Mouse (Mus musculus) stomach, postnatal 0 days (tissue): Measurements from ENCODE around the gene Patj. TPM values are rescaled to one million over a fixed set of nuclear protein-coding genes. Genes with fewer than 3 reads are reported as not detected.

Experiments used
- ATAC-seq: fragments of 200-750 bp; cut with Nextera tagmentation; 2 replicates; pipeline ENCODE4 v1.8.0; 2017; ENCODE audit not compliant: low FRiP score, low TSS enrichment
- DNase-seq: peaks from one replicate; pipeline ENCODE4 v3.0.0-alpha.2; 2016; ENCODE audit warnings: low spot score
- H3K27ac ChIP-seq: fragments of 300-500 bp; sonication (generic); replicated peaks from 2 replicates; pipeline ENCODE4 v1.5.1; 2014; ENCODE audit warnings: mild to moderate bottlenecking, control low read depth
- H3K27me3 ChIP-seq: fragments of 300-500 bp; sonication (generic); 2 replicates; pipeline ENCODE4 v1.6.1; 2014; ENCODE audit warnings: low read length; ENCODE audit not compliant: control insufficient read depth, insufficient read depth
- H3K36me3 ChIP-seq: fragments of 300-500 bp; sonication (generic); 2 replicates; pipeline ENCODE4 v1.6.1; 2014; ENCODE audit warnings: low read length, mixed read lengths; ENCODE audit not compliant: control insufficient read depth, insufficient read depth
- H3K4me1 ChIP-seq: fragments of 300-500 bp; sonication (generic); replicated peaks from 2 replicates; pipeline ENCODE4 v1.6.1; 2014; ENCODE audit warnings: antibody characterized with exemption; ENCODE audit not compliant: control insufficient read depth, insufficient read depth
- H3K4me2 ChIP-seq: fragments of 300-500 bp; sonication (generic); replicated peaks from 2 replicates; pipeline ENCODE4 v1.6.1; 2014; ENCODE audit warnings: low read depth, mild to moderate bottlenecking, control low read depth, moderate library complexity
- H3K4me3 ChIP-seq: fragments of 300-500 bp; sonication (generic); 2 replicates; pipeline ENCODE4 v1.5.1; 2014; ENCODE audit warnings: low read depth, low read length, control low read depth
- H3K9ac ChIP-seq: fragments of 300-500 bp; sonication (generic); 2 replicates; pipeline ENCODE4 v1.6.1; 2014; ENCODE audit warnings: mild to moderate bottlenecking, low read length, control low read depth, mixed read lengths
- H3K9me3 ChIP-seq: fragments of 300-500 bp; sonication (generic); 2 replicates; pipeline ENCODE4 v1.6.1; 2016; ENCODE audit warnings: low read length; ENCODE audit not compliant: control insufficient read depth
- CTCF ChIP-seq: IDR thresholded peaks from 2 replicates; pipeline ENCODE4 v1.5.1; 2016; ENCODE audit warnings: antibody characterized with exemption, low read depth, mild to moderate bottlenecking, moderate library complexity
- EP300 ChIP-seq: optimal IDR thresholded peaks from 2 replicates; pipeline ENCODE3; 2016; ENCODE audit warnings: antibody characterized with exemption
- WGBS: fragments of 180-500 bp; shearing (Covaris S2); extraction: QIAGEN DNeasy Blood & Tissue Kit; methylation state at CpG from one replicate; pipeline ENCODE4 v1.1.7; 2014; 5-methylcytosine and 5-hydroxymethylcytosine counted together
- polyA plus RNA-seq: library from polyadenylated mRNA; unstranded; fragments of >200 nt; fragmentation: Nextera tagmentation; extraction: Ambion mirVana; gene quantifications from 2 replicates; pipeline ENCODE4 v1.2.1, GENCODE M21; 2015

The Patj gene
- polyA plus RNA-seq, 1 experiment from 2014 or later, result 6.2 TPM

GRCm38 (mm10) chr4:98508471-98509271, 113.1 kb downstream of the Patj start:
- no peak overlapping the region for H3K4me2 ChIP-seq
- peak overlapping the region; percentile 69 for H3K27ac ChIP-seq
- no peaks in the 10 kb centered on the region for H3K27me3 ChIP-seq
- no peaks in the 10 kb centered on the region for H3K9me3 ChIP-seq
- DNase-seq (peak; percentile 48), ATAC-seq (peak; percentile 93)
- TF ChIP-seq EP300 (no peak), CTCF (no peak)
- H3K4me1 ChIP-seq, result no peaks in the 10 kb centered on the region
- H3K4me3 ChIP-seq, result no peak overlapping the region
- WGBS, result 66% methylated on average over 11 of the region's 11 CpGs
- no peak overlapping the region for H3K9ac ChIP-seq
- no peaks in the 10 kb centered on the region for H3K36me3 ChIP-seq

GRCm38 (mm10) chr4:98509939-98510338, 114.4 kb downstream of the Patj start:
- DNase-seq, result peak; percentile 82
- Histone ChIP-seq H3K27ac (peak overlapping the region; percentile 69), H3K9ac (no peak overlapping the region), H3K4me1 (no peaks in the 10 kb centered on the region), H3K27me3 (no peaks in the 10 kb centered on the region), H3K9me3 (no peaks in the 10 kb centered on the region), H3K4me3 (no peak overlapping the region), H3K4me2 (no peak overlapping the region), H3K36me3 (no peaks in the 10 kb centered on the region)
- 62% methylated on average over 5 of the region's 5 CpGs for WGBS
- no peak for TF ChIP-seq EP300
- no peak for TF ChIP-seq CTCF
- ATAC-seq, result peak; percentile 85

- no peaks in the 10 kb centered on the region for H3K27me3 ChIP-seq
- peak overlapping the region; percentile 63; the same call in 1 of the 2 replicates for H3K27ac ChIP-seq
- TF ChIP-seq EP300, result no peak
- TF ChIP-seq CTCF, result no peak
- H3K4me3 ChIP-seq, result no peak overlapping the region
- DNase-seq (peak; percentile 30), ATAC-seq (no peak)
- no peaks in the 10 kb centered on the region for H3K9me3 ChIP-seq
- 22% methylated on average over 2 of the region's 2 CpGs for WGBS
- no peaks in the 10 kb centered on the region for H3K4me1 ChIP-seq
- no peak overlapping the region for H3K9ac ChIP-seq
- no peaks in the 10 kb centered on the region for H3K36me3 ChIP-seq
- H3K4me2 ChIP-seq, result no peak overlapping the region
Observed at GRCm38 (mm10) chr4:98511296-98511695, 115.7 kb downstream of the Patj start.

GRCm38 (mm10) chr4:98511964-98512743, 116.6 kb downstream of the Patj start:
- no peaks in the 10 kb centered on the region for H3K9me3 ChIP-seq

GRCm38 (mm10) chr4:98520492-98520891, 124.9 kb downstream of the Patj start:
- no peaks in the 10 kb centered on the region for H3K27me3 ChIP-seq
- no peak overlapping the region for H3K27ac ChIP-seq
- no peak overlapping the region for H3K4me3 ChIP-seq
- no peaks in the 10 kb centered on the region for H3K9me3 ChIP-seq
- DNase-seq (no peak), ATAC-seq (no peak)
- no peak overlapping the region for H3K9ac ChIP-seq
- WGBS, result 81% methylated on average over 6 of the region's 6 CpGs
- no peaks in the 10 kb centered on the region for H3K4me1 ChIP-seq
- no peak overlapping the region for H3K4me2 ChIP-seq
- no peak for TF ChIP-seq CTCF
- no peak for TF ChIP-seq EP300
- H3K36me3 ChIP-seq, result 0 out of 2 replicates have a peak, but pooled peaks cover 2% of the 10 kb centered on the region

More at GRCm38 (mm10) chr4:98511964-98512743, 116.6 kb downstream of the Patj start:
- Histone ChIP-seq H3K9ac (no peak overlapping the region), H3K27me3 (no peaks in the 10 kb centered on the region), H3K4me2 (no peak overlapping the region), H3K36me3 (no peaks in the 10 kb centered on the region), H3K27ac (peak overlapping the region; percentile 63), H3K4me3 (no peak overlapping the region), H3K4me1 (no peaks in the 10 kb centered on the region)
- DNase-seq, result no peak
- no peak for ATAC-seq
- WGBS, result 74% methylated on average over 10 of the region's 10 CpGs
- TF ChIP-seq EP300 (no peak), CTCF (peak; percentile 20; the same call in 1 of the 2 replicates)
